Mouse (Mus musculus): ENCODE measurements around the gene Actl6b.

GRCm38 (mm10) chr5:137522711-137523110, 30.6 kb upstream of the Actl6b start:
- TF ChIP-seq CTCF (IDR thresholded peaks at IDR 0.05; ENCODE audit: low read depth) = no peak
- TF ChIP-seq EP300 (IDR thresholded peaks at IDR 0.05; ENCODE audit: low read depth) = no peak
